10 mouse cellular contexts compared by ENCODE assay signal in genomic region chr7:64149747-64150146, GRCm38 (mm10). TPM values are rescaled to one million over a fixed set of nuclear protein-coding genes. Genes with fewer than 3 reads are reported as not detected.
DNase-seq lines count a peak whose midpoint lies in the region; ATAC-seq and TF ChIP-seq lines count a peak whose summit lies in the region.
"Had no signal": no experiment of that assay in that cellular context is flagged by ENCODE, and none has a peak within 500 bp of the region (broad histone marks: within the 10 kb centered on the region; RNA-seq: fewer than 3 reads in every experiment).

No protein-coding gene starts in this region.

- TF ChIP-seq CTCF in heart, adult 2 months (IDR thresholded peaks at IDR 0.05), result peak; percentile 58
- TF ChIP-seq CTCF in liver, postnatal 0 days (IDR thresholded peaks at IDR 0.05; ENCODE audit: low read depth), result peak; percentile 46
- peak in 1 of 2 experiments; percentile 58; a peak in 2 of 4 replicates for TF ChIP-seq CTCF in CH12.LX (conservative IDR thresholded peaks at IDR 0.05 in 1 of 2, IDR thresholded peaks at IDR 0.05 in 1 of 2; ENCODE audit: low read depth in 2 of 2, low read length in 2 of 2)
- TF ChIP-seq CTCF in brain, embryonic 14.5 days (IDR thresholded peaks at IDR 0.05; ENCODE audit: borderline replicate concordance, extremely low read depth, insufficient read depth, insufficient read length), result peak; percentile 11; the same call in 1 of the 2 replicates

- ATAC-seq in liver, postnatal 0 days, result no peak
- no peak for ATAC-seq in granulocyte monocyte progenitor cell, adult 5-6 weeks (replicated peaks; ENCODE audit: poor library complexity, severe bottlenecking)
- ATAC-seq: forebrain, embryonic 15.5 days had no signal

- H3K9ac ChIP-seq in heart, adult 2 months (ENCODE audit: low read depth, low read length), result no peak overlapping the region
- no peak overlapping the region for H3K9ac ChIP-seq in liver, postnatal 0 days (replicated peaks)
- no peak overlapping the region for H3K9ac ChIP-seq in CH12.LX (ENCODE audit: insufficient read depth, low read depth)
- H3K9ac ChIP-seq: forebrain, embryonic 15.5 days had no signal

- no peaks in the 10 kb centered on the region for H3K36me3 ChIP-seq in heart, adult 2 months (ENCODE audit: control insufficient read depth, insufficient read depth, low read length)
- no peaks in the 10 kb centered on the region for H3K36me3 ChIP-seq in liver, postnatal 0 days (replicated peaks; ENCODE audit: insufficient read depth, low read length)
- H3K36me3 ChIP-seq in CH12.LX (replicated peaks in 1 of 2; ENCODE audit: control insufficient read depth in 1 of 2, insufficient read depth in 1 of 2, low read length in 1 of 2), result no peaks in the 10 kb centered on the region
- H3K36me3 ChIP-seq: forebrain, embryonic 15.5 days had no signal

- no peak for TF ChIP-seq EP300 in heart, adult 2 months (IDR thresholded peaks at IDR 0.05; ENCODE audit: insufficient read depth, low read depth, low read length)
- TF ChIP-seq EP300 in liver, postnatal 0 days (IDR thresholded peaks at IDR 0.05; ENCODE audit: low read depth), result no peak
- TF ChIP-seq EP300 in CH12.LX (IDR thresholded peaks at IDR 0.05; ENCODE audit: low read length), result no peak

- no peak overlapping the region for H3K4me2 ChIP-seq in liver, postnatal 0 days (ENCODE audit: low read depth, low read length)
- H3K4me2 ChIP-seq in CH12.LX (ENCODE audit: insufficient read depth, low read depth, poor library complexity, severe bottlenecking), result no peak overlapping the region
- H3K4me2 ChIP-seq: forebrain, embryonic 15.5 days had no signal

- DNase-seq in heart, adult 2 months, result no peak
- no peak for DNase-seq in heart, postnatal 36 days
- DNase-seq in liver, postnatal 0 days, result no peak
- no peak for DNase-seq in liver
- DNase-seq in CH12.LX (ENCODE audit: extremely low read depth), result no peak
- DNase-seq in brain, embryonic 14.5 days (ENCODE audit: low read depth), result peak; percentile 19
- DNase-seq: kidney, adult 11 months had no signal

- no peaks in the 10 kb centered on the region; the same call in 1 of the 2 replicates for H3K4me1 ChIP-seq in heart, adult 2 months (ENCODE audit: control insufficient read depth, insufficient read depth, low read length)
- no peaks in the 10 kb centered on the region for H3K4me1 ChIP-seq in liver, postnatal 0 days (ENCODE audit: insufficient read depth)
- no peaks in the 10 kb centered on the region for H3K4me1 ChIP-seq in CH12.LX (ENCODE audit: control insufficient read depth in 1 of 2, insufficient read depth in 2 of 2)
- H3K4me1 ChIP-seq: forebrain, embryonic 15.5 days had no signal

- intact Hi-C loops in heart, adult 2 months (cut with DNase I), result loop anchor here (10.0 kb wide), 3 partner anchors 85 to 295 kb away; partner anchors contain the start of gene Klf13
- intact Hi-C loops in heart, postnatal 36 days (cut with DNase I), result loop anchor here (5.0 kb wide), 1 partner anchor 87 kb away; no protein-coding TSS in a partner anchor

- H3K27ac ChIP-seq in heart, adult 2 months, result no peak overlapping the region
- H3K27ac ChIP-seq in liver, postnatal 0 days (ENCODE audit: low read depth), result no peak overlapping the region
- H3K27ac ChIP-seq in CH12.LX (ENCODE audit: insufficient read depth, low read depth), result no peak overlapping the region
- H3K27ac ChIP-seq: forebrain, embryonic 15.5 days had no signal

- H3K27me3 ChIP-seq in heart, adult 2 months (ENCODE audit: control insufficient read depth, insufficient read depth, low read length), result no peaks in the 10 kb centered on the region
- H3K27me3 ChIP-seq in liver, postnatal 0 days (ENCODE audit: insufficient read depth, low read length), result no peaks in the 10 kb centered on the region
- peaks cover 5% of the 10 kb centered on the region for H3K27me3 ChIP-seq in CH12.LX (replicated peaks)
- H3K27me3 ChIP-seq: forebrain, embryonic 15.5 days had no signal

- H3K4me3 ChIP-seq in heart, adult 2 months, result no peak overlapping the region
- H3K4me3 ChIP-seq in liver, postnatal 0 days (ENCODE audit: low read depth, low read length), result no peak overlapping the region
- no peak overlapping the region for H3K4me3 ChIP-seq in CH12.LX (replicated peaks in 1 of 3; ENCODE audit: low read depth in 2 of 3, low read length in 2 of 3, poor library complexity in 1 of 3)
- H3K4me3 ChIP-seq: forebrain, embryonic 15.5 days had no signal

- in situ Hi-C loops in CH12.LX (cut with MboI; ENCODE audit: low pct_ligation_motif_present, low pct_unique_long_range_greater_than_20kb, low sequenced_read_pairs), result loop anchor here (10.0 to 25.0 kb wide), 3 partner anchors 388 to 588 kb away; no protein-coding TSS in a partner anchor

- TF ChIP-seq RAD21 in CH12.LX (IDR thresholded peaks at IDR 0.05; ENCODE audit: low read depth, low read length), result peak; percentile 56

- dilution Hi-C loops in CH12.LX (cut with MboI; ENCODE audit: extremely low pct_ligation_motif_present, extremely low pct_unique_long_range_greater_than_20kb, low sequenced_read_pairs), result no loop called here

- TF ChIP-seq POLR2A in heart, adult 2 months (IDR thresholded peaks at IDR 0.05; ENCODE audit: insufficient read depth, low read depth, low read length), result no peak
- no peak for TF ChIP-seq POLR2A in CH12.LX (IDR thresholded peaks at IDR 0.05; ENCODE audit: low read depth, low read length)
- no peak for TF ChIP-seq POLR2A in brain, embryonic 14.5 days (IDR thresholded peaks at IDR 0.05; ENCODE audit: borderline replicate concordance, extremely low read depth, insufficient read depth, insufficient read length, poor library complexity, severe bottlenecking)

- 42% methylated on average over 2 of the region's 2 CpGs for WGBS in heart, adult 2 months
- 33% methylated on average over 2 of the region's 2 CpGs for WGBS in liver, postnatal 0 days (ENCODE audit: insufficient replicate concordance)

- H3K79me2 ChIP-seq in heart, adult 2 months (replicated peaks; ENCODE audit: control insufficient read depth, insufficient read depth, low read length), result no peaks in the 10 kb centered on the region
- no peaks in the 10 kb centered on the region for H3K79me2 ChIP-seq in CH12.LX (replicated peaks; ENCODE audit: control insufficient read depth, extremely low read depth, insufficient read depth, poor library complexity, severe bottlenecking)

- no peaks in the 10 kb centered on the region for H3K9me3 ChIP-seq in liver, postnatal 0 days (ENCODE audit: low read length)
- no peaks in the 10 kb centered on the region for H3K9me3 ChIP-seq in CH12.LX (replicated peaks; ENCODE audit: low read length)
- H3K9me3 ChIP-seq: forebrain, embryonic 15.5 days had no signal

TF ChIP-seq in CH12.LX, 34 proteins besides CTCF, POLR2A, EP300 and RAD21:
- TF ChIP-seq ETS1 (conservative IDR thresholded peaks at IDR 0.05; ENCODE audit: low read depth, low read length) (no peak), MYC (IDR thresholded peaks at IDR 0.05; ENCODE audit: low read depth, low read length) (no peak), MXI1 (IDR thresholded peaks at IDR 0.05; ENCODE audit: low read depth, low read length) (no peak), NRF1 (IDR thresholded peaks at IDR 0.05; ENCODE audit: low read depth, low read length) (no peak), SMC3 (IDR thresholded peaks at IDR 0.05; ENCODE audit: low read depth, low read length) (peak; percentile 58)

RNA-seq across cellular contexts. Expression of gene Trpm1, which starts 3.9 kb away (rescaled TPM):
- total RNA-seq in heart, adult 2 months (2021), result not detected
- polyA plus RNA-seq in heart, adult 2 months (2012; rRNA removed), result 0.06 TPM in 2 replicates
- total RNA-seq in heart, postnatal 36 days (2021), result under 1 TPM in 1 of 2 experiments, not detected in 1; 0.11 TPM
- polyA plus RNA-seq in liver, postnatal 0 days (2015; fragmentation: Nextera tagmentation; extraction: Ambion mirVana), result 0.24 TPM in 1 of 2 replicates, not detected in the other
- total RNA-seq in CH12.LX (2012; rRNA removed), result 5.0 and 5.9 TPM in 2 replicates
- total RNA-seq in CH12.LX (2014; rRNA removed), result 5.9 and 6.1 TPM in 2 replicates
- 10.7 and 12.5 TPM in 2 replicates for polyA plus RNA-seq in CH12.LX (2012; ENCODE audit: insufficient read length, low read depth)
- 0.20 and 0.31 TPM in 2 replicates for polyA plus RNA-seq in brain, embryonic 14.5 days (2012; rRNA removed)
- total RNA-seq in granulocyte monocyte progenitor cell, adult 5-6 weeks (2014; fragmentation: Nextera tagmentation), result not detected in 2 replicates
- not detected in 2 replicates for total RNA-seq in granulocyte monocyte progenitor cell, adult 5-6 weeks (2017)
- total RNA-seq: adrenal gland, postnatal 36 days had no signal

Comparison
In these comparisons a context has a peak if more than half of its experiments do, and no peak if none do; other contexts are left out.
1. RNA of gene Trpm1, which starts 3.9 kb away (total RNA-seq): 5.0 to 6.1 TPM in CH12.LX; not detected in heart, adult 2 months, 0.11 TPM in heart, postnatal 36 days and not detected in granulocyte monocyte progenitor cell, adult 5-6 weeks; every median in the first group is over 4 times any median in the second.